Mouse (Mus musculus) forebrain, embryonic 16.5 days (tissue): ENCODE data around the gene 9430038I01Rik. TPM values are rescaled to one million over a fixed set of nuclear protein-coding genes. Genes with fewer than 3 reads are reported as not detected.

Source experiments
- ATAC-seq: fragments of 200-750 bp; cut with Nextera tagmentation; 2 replicates; pipeline ENCODE4 v1.8.0; 2017; ENCODE audit warnings: mild to moderate bottlenecking, moderate library complexity
- H3K27ac ChIP-seq: fragments of 300-500 bp; sonication (generic); 2 replicates; pipeline ENCODE4 v1.5.1; 2014; ENCODE audit warnings: low read length, control low read depth
- H3K27me3 ChIP-seq: fragments of 300-500 bp; sonication (generic); replicated peaks from 2 replicates; pipeline ENCODE4 v1.6.1; 2014; ENCODE audit warnings: low read length; ENCODE audit not compliant: control insufficient read depth, insufficient read depth
- H3K36me3 ChIP-seq: fragments of 300-500 bp; sonication (generic); 2 replicates; pipeline ENCODE4 v1.6.1; 2014; ENCODE audit not compliant: control insufficient read depth, insufficient read depth
- H3K4me1 ChIP-seq: fragments of 300-500 bp; sonication (generic); replicated peaks from 2 replicates; pipeline ENCODE4 v1.6.1; 2014; ENCODE audit warnings: low read length; ENCODE audit not compliant: control insufficient read depth, insufficient read depth
- H3K4me2 ChIP-seq: fragments of 300-500 bp; sonication (generic); 2 replicates; pipeline ENCODE4 v1.6.1; 2014; ENCODE audit warnings: mild to moderate bottlenecking, low read length, control low read depth
- H3K4me3 ChIP-seq: fragments of 300-500 bp; sonication (generic); replicated peaks from 2 replicates; pipeline ENCODE4 v1.5.1; 2014; ENCODE audit warnings: mild to moderate bottlenecking, low read length, control low read depth
- H3K9ac ChIP-seq: fragments of 300-500 bp; sonication (generic); replicated peaks from 2 replicates; pipeline ENCODE4 v1.6.1; 2014; ENCODE audit warnings: low read depth, low read length, control low read depth
- H3K9me3 ChIP-seq: fragments of 300-500 bp; sonication (generic); 2 replicates; pipeline ENCODE4 v1.6.1; 2016; ENCODE audit warnings: low read length; ENCODE audit not compliant: control insufficient read depth
- WGBS: fragments of 180-500 bp; shearing (Covaris S2); extraction: QIAGEN DNeasy Blood & Tissue Kit; methylation state at CpG from one replicate; pipeline ENCODE4 v1.1.7; 2014; 5-methylcytosine and 5-hydroxymethylcytosine counted together
- polyA plus RNA-seq: library from polyadenylated mRNA; unstranded; fragments of >200 nt; fragmentation: Nextera tagmentation; extraction: Ambion mirVana; gene quantifications from 2 replicates; pipeline ENCODE4 v1.2.1, GENCODE M21; 2015

Gene 9430038I01Rik
- polyA plus RNA-seq, 1 experiment from 2014 or later = 9.2 TPM

- Histone ChIP-seq H3K9ac (no peak overlapping the region), H3K27me3 (no peaks in the 10 kb centered on the region), H3K27ac (no peak overlapping the region), H3K4me2 (no peak overlapping the region), H3K4me1 (no peaks in the 10 kb centered on the region; the same call in 1 of the 2 replicates), H3K4me3 (no peak overlapping the region), H3K9me3 (no peaks in the 10 kb centered on the region), H3K36me3 (no peaks in the 10 kb centered on the region)
- no peak for ATAC-seq
- 67% methylated on average over 4 of the region's 4 CpGs for WGBS
Observed at GRCm38 (mm10) chr7:137426693-137427092, 16.1 kb upstream of the 9430038I01Rik start.

GRCm38 (mm10) chr7:137421236-137421635 lies 10.7 kb upstream of the 9430038I01Rik start:
- H3K4me2 ChIP-seq = no peak overlapping the region
- H3K4me1 ChIP-seq = no peaks in the 10 kb centered on the region
- H3K9me3 ChIP-seq = no peaks in the 10 kb centered on the region
- no peak for ATAC-seq
- H3K9ac ChIP-seq = no peak overlapping the region
- WGBS = 97% methylated on average over 4 of the region's 4 CpGs
- H3K36me3 ChIP-seq = no peaks in the 10 kb centered on the region
- no peak overlapping the region for H3K4me3 ChIP-seq
- no peak overlapping the region for H3K27ac ChIP-seq
- no peaks in the 10 kb centered on the region for H3K27me3 ChIP-seq

GRCm38 (mm10) chr7:137420550-137420949 lies 10.0 kb upstream of the 9430038I01Rik start:
- Histone ChIP-seq H3K4me3 (no peak overlapping the region), H3K4me1 (no peaks in the 10 kb centered on the region), H3K36me3 (no peaks in the 10 kb centered on the region), H3K9me3 (no peaks in the 10 kb centered on the region), H3K4me2 (no peak overlapping the region), H3K27ac (no peak overlapping the region), H3K27me3 (no peaks in the 10 kb centered on the region), H3K9ac (no peak overlapping the region)
- WGBS = 92% methylated on average over 2 of the region's 2 CpGs
- ATAC-seq = no peak

GRCm38 (mm10) chr7:137414710-137415109 lies 4.1 kb upstream of the 9430038I01Rik start:
- no peak overlapping the region for H3K4me2 ChIP-seq
- H3K27me3 ChIP-seq = no peaks in the 10 kb centered on the region
- 80% methylated on average over 7 of the region's 8 CpGs for WGBS
- no peak for ATAC-seq
- no peak overlapping the region for H3K27ac ChIP-seq
- H3K36me3 ChIP-seq = no peaks in the 10 kb centered on the region
- no peaks in the 10 kb centered on the region for H3K9me3 ChIP-seq
- H3K9ac ChIP-seq = no peak overlapping the region
- no peak overlapping the region for H3K4me3 ChIP-seq
- H3K4me1 ChIP-seq = peaks cover 4% of the 10 kb centered on the region

GRCm38 (mm10) chr7:137407428-137408058 lies 3.0 kb downstream of the 9430038I01Rik start:
- H3K4me3 ChIP-seq = no peak overlapping the region
- ATAC-seq = no peak
- H3K9ac ChIP-seq = no peak overlapping the region
- peaks cover 4% of the 10 kb centered on the region for H3K4me1 ChIP-seq
- H3K27me3 ChIP-seq = no peaks in the 10 kb centered on the region
- H3K27ac ChIP-seq = no peak overlapping the region
- 90% methylated on average over 1 of the region's 1 CpGs for WGBS
- H3K9me3 ChIP-seq = no peaks in the 10 kb centered on the region
- H3K4me2 ChIP-seq = no peak overlapping the region
- no peaks in the 10 kb centered on the region for H3K36me3 ChIP-seq

- Histone ChIP-seq H3K4me3 (no peak overlapping the region), H3K9me3 (no peaks in the 10 kb centered on the region), H3K9ac (no peak overlapping the region), H3K36me3 (no peaks in the 10 kb centered on the region), H3K4me2 (no peak overlapping the region), H3K27ac (no peak overlapping the region), H3K4me1 (no peaks in the 10 kb centered on the region), H3K27me3 (no peaks in the 10 kb centered on the region)
- 88% methylated on average over 2 of the region's 2 CpGs for WGBS
- no peak for ATAC-seq
Observed at GRCm38 (mm10) chr7:137404146-137404545, 6.4 kb downstream of the 9430038I01Rik start.

- 90% methylated on average over 4 of the region's 4 CpGs for WGBS
Observed at GRCm38 (mm10) chr7:137398973-137399372, 11.6 kb downstream of the 9430038I01Rik start.

GRCm38 (mm10) chr7:137397361-137397910 lies 13.1 kb downstream of the 9430038I01Rik start:
- ATAC-seq = no peak
- 92% methylated on average over 8 of the region's 8 CpGs for WGBS

More at GRCm38 (mm10) chr7:137398973-137399372, 11.6 kb downstream of the 9430038I01Rik start:
- no peak overlapping the region for H3K9ac ChIP-seq
- no peak for ATAC-seq
- no peaks in the 10 kb centered on the region for H3K27me3 ChIP-seq
- H3K4me2 ChIP-seq = no peak overlapping the region
- H3K9me3 ChIP-seq = no peaks in the 10 kb centered on the region
- no peak overlapping the region for H3K4me3 ChIP-seq
- no peaks in the 10 kb centered on the region for H3K36me3 ChIP-seq
- H3K4me1 ChIP-seq = no peaks in the 10 kb centered on the region
- H3K27ac ChIP-seq = no peak overlapping the region

GRCm38 (mm10) chr7:137395421-137395820 lies 15.1 kb downstream of the 9430038I01Rik start:
- no peaks in the 10 kb centered on the region for H3K9me3 ChIP-seq
- no peaks in the 10 kb centered on the region for H3K27me3 ChIP-seq
- H3K27ac ChIP-seq = no peak overlapping the region
- no peaks in the 10 kb centered on the region for H3K4me1 ChIP-seq
- no peak overlapping the region for H3K9ac ChIP-seq
- ATAC-seq = no peak
- no peak overlapping the region for H3K4me3 ChIP-seq
- 85% methylated on average over 4 of the region's 4 CpGs for WGBS
- no peak overlapping the region for H3K4me2 ChIP-seq
- no peaks in the 10 kb centered on the region for H3K36me3 ChIP-seq

More at GRCm38 (mm10) chr7:137397361-137397910, 13.1 kb downstream of the 9430038I01Rik start:
- Histone ChIP-seq H3K27me3 (no peaks in the 10 kb centered on the region), H3K4me2 (no peak overlapping the region), H3K36me3 (no peaks in the 10 kb centered on the region), H3K9ac (no peak overlapping the region), H3K4me1 (no peaks in the 10 kb centered on the region), H3K27ac (no peak overlapping the region), H3K9me3 (no peaks in the 10 kb centered on the region), H3K4me3 (no peak overlapping the region)
